Mouse (Mus musculus): ENCODE results near the gene Cyp39a1.

Cyp39a1 gene

GRCm38 (mm10) chr17:43784531-43784930, 117.3 kb downstream of the Cyp39a1 start:
- DNase-seq (ENCODE audit: extremely low spot score) = no peak

- DNase-seq (ENCODE audit: extremely low spot score) = no peak
Observed at GRCm38 (mm10) chr17:43788222-43788621, 121.0 kb downstream of the Cyp39a1 start.

GRCm38 (mm10) chr17:43789376-43789775, 122.2 kb downstream of the Cyp39a1 start:
- no peak for DNase-seq (ENCODE audit: extremely low spot score)

DNA sequence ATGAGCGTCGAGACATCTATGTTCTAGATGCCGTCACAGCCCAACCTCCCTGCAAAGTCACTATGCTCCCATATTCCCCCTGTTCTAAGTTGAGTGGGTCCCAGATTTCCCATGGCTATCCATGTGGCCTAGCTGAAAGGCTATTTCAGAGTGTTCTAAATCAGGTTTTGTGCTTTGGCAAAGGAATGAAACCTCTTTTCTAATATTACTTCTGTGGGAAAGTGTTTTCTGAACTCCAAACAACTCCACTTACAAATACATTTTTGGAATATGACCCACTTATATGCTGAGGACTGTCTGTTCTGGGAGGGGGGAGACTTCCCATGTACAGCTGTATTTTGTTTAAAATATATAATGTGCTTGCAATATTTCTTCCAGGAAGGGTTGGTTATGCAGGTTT, 124.5 kb downstream of the Cyp39a1 start:
- no peak for DNase-seq (ENCODE audit: extremely low spot score)

DNA sequence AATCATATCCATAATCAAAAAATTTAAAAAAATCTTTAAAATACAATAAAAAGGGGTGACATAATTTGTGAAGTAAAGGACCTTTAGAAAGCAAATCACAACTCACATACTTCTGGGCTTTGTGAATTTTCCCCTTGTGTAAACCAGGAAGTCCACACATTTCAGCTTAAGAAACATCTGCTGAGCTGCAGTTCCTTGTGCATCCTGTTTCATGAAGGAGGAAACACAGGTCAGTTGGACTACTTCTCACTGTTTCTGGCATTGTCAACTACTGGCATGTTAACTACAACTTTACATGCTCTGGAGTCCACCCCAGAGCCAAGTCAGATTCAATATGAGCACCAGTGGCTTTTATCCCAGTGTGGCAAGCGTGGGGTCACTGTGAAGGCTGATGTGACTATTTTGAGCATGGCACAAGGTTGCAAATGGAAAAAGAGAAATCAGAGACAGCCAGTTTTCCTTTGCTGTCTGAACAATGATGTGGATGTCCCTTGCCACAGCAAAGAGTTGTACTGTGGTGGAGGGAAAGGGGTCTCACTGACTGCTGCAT, 127.6 kb downstream of the Cyp39a1 start:
- no peak for DNase-seq (ENCODE audit: extremely low spot score)

All from embryo, embryonic 9.5 days (tissue).